Mouse (Mus musculus): ENCODE data around the gene Atp1a3. TPM values are rescaled to one million over a fixed set of nuclear protein-coding genes. Genes with fewer than 3 reads are reported as not detected.
"Not testable (repeated sequence)": the region's sequence is repeated elsewhere in the genome, so short reads cannot be mapped to it uniquely, and the experiment has no call there.

Atp1a3 gene
- not detected in 2 replicates for total RNA-seq (2014; fragmentation: Nextera tagmentation)
- total RNA-seq (2017): 0.75 TPM in 1 of 2 replicates, not detected in the other

GRCm38 (mm10) chr7:25005421-25006065, at the start of gene Atp1a3:
Atp1a3 (minus strand) TSS chr7:25005958.
- ATAC-seq (replicated peaks; ENCODE audit: low FRiP score, low TSS enrichment, poor library complexity, severe bottlenecking): no peak

GRCm38 (mm10) chr7:25052587-25052986, 46.8 kb upstream of the Atp1a3 start:
- no peak for ATAC-seq (replicated peaks; ENCODE audit: low FRiP score, low TSS enrichment, poor library complexity, severe bottlenecking)

DNA sequence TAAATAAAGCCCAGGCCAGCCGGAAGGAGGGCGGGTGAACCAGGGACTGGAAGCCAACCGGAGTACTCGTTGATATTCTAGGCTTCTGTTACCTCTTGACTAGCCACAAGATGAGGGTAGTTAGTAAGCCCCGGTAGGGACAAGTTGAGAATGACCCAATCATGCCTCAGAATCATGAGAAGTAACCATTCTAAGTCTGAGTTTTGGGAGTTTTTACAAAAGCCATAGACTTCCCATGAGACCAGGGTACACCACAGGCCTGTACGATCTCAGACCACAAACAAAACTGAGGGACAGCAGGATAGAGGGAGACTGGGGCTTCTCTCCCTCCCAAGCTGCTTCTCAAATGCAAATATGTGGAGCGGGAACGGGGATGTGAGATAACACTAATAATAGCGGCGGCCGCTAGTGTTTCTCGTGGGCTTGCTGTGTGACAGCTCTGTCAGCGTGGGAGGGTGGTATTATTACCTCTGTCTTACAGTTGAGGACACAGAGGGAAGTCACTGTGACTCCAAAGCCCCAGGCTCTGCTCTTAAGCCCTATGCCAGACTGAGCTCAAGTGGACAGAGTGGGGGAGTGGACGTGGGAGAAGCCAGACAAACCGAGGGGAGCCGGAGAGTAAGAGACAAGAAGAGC, 43.7 kb upstream of the Atp1a3 start:
- no peak for ATAC-seq (replicated peaks; ENCODE audit: low FRiP score, low TSS enrichment, poor library complexity, severe bottlenecking)

- ATAC-seq (replicated peaks; ENCODE audit: low FRiP score, low TSS enrichment, poor library complexity, severe bottlenecking): no peak
Measured at GRCm38 (mm10) chr7:25047363-25047762, 41.6 kb upstream of the Atp1a3 start.

GRCm38 (mm10) chr7:25044599-25044998, 38.8 kb upstream of the Atp1a3 start:
- not testable (repeated sequence) for ATAC-seq (replicated peaks; ENCODE audit: low FRiP score, low TSS enrichment, poor library complexity, severe bottlenecking)

- ATAC-seq (replicated peaks; ENCODE audit: low FRiP score, low TSS enrichment, poor library complexity, severe bottlenecking): no peak
Measured at GRCm38 (mm10) chr7:25041921-25042320, 36.2 kb upstream of the Atp1a3 start.

- ATAC-seq (replicated peaks; ENCODE audit: low FRiP score, low TSS enrichment, poor library complexity, severe bottlenecking): 0 out of 2 replicates have a peak, but pooled peaks have one; percentile 59
Measured at GRCm38 (mm10) chr7:25035916-25036315, 30.2 kb upstream of the Atp1a3 start.

- ATAC-seq (replicated peaks; ENCODE audit: low FRiP score, low TSS enrichment, poor library complexity, severe bottlenecking): no peak
Measured at GRCm38 (mm10) chr7:25034796-25035195, 29.0 kb upstream of the Atp1a3 start.

DNA sequence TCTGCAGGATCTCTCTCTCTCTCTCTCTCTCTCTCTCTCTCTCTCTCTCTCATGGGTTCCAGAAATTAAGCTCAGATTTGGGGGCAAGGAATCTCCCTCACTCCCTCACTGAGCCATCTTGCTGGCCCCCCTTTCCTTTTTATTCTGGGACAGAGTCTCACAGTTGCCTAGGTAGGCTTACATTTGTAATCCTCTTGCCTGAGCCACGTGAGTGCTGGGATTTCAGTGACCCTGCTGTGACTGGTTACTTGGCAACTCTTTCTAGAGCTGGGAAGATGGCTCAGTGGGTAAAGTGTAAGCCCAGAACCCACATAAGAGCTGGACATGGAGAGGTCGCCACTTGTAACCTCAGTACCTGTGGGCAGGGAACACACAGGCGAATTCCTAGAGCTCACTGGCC, 25.8 kb upstream of the Atp1a3 start:
- ATAC-seq (replicated peaks; ENCODE audit: low FRiP score, low TSS enrichment, poor library complexity, severe bottlenecking): no peak

DNA sequence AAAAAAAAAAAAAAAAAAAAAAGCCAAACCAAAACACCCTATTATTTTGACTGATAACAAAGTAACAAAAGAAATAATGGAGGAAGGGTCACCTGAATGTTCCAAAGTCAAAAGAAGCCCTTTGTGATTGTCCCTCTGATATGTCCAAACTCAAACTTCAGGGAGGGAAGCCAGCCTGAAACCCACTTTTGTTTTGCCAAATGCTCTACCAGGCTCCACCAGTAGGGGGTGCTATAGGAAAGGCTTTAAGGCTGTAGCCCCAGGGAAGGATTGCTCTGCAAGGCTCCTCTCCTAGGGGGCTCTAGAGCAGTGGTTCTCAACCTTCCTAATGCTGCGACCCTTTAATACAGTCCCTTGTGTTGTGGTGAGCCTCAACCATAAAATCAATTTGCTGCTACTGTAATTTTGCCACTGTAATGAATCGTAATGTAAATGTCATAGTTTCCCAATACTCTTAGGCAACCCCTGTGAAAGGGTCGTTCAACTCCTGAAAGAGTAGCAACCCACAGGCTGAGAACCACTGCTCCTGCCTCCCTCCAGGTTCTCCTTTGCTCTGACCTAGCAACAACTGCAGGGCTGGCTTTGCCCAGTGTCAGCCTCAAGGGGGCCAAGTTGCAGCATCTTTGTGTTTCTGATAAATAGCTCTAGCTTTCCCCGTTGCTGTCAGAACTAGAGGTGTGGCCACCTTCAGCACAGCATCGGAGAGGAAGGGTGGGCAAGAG, 24.4 kb upstream of the Atp1a3 start:
- ATAC-seq (replicated peaks; ENCODE audit: low FRiP score, low TSS enrichment, poor library complexity, severe bottlenecking): peak; percentile 60; the same call in 1 of the 2 replicates

GRCm38 (mm10) chr7:25026452-25026851, 20.7 kb upstream of the Atp1a3 start:
- no peak for ATAC-seq (replicated peaks; ENCODE audit: low FRiP score, low TSS enrichment, poor library complexity, severe bottlenecking)

- peak; percentile 42; the same call in 1 of the 2 replicates for ATAC-seq (replicated peaks; ENCODE audit: low FRiP score, low TSS enrichment, poor library complexity, severe bottlenecking)
Measured at GRCm38 (mm10) chr7:25025855-25026439, 20.2 kb upstream of the Atp1a3 start.

DNA sequence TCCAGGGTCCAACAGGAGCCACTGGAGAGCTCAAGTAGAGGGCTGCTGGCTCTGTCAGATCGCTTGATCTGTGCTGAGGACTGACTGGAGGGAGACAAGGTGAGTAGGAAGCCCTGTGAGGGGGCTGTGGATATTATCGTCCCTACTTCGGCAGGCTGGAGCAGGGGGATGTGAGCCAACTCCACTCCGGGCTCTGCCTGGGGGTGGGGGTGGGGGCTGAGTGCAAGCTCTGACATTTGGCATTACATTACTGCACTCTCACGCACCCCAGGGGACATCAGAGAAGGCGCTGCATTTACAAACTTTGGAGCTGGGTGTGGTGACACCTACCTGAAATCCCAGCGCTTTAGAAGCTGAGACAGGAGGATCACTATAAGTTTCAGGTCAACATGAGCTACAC, 5.8 kb upstream of the Atp1a3 start:
- no peak for ATAC-seq (replicated peaks; ENCODE audit: low FRiP score, low TSS enrichment, poor library complexity, severe bottlenecking)

DNA sequence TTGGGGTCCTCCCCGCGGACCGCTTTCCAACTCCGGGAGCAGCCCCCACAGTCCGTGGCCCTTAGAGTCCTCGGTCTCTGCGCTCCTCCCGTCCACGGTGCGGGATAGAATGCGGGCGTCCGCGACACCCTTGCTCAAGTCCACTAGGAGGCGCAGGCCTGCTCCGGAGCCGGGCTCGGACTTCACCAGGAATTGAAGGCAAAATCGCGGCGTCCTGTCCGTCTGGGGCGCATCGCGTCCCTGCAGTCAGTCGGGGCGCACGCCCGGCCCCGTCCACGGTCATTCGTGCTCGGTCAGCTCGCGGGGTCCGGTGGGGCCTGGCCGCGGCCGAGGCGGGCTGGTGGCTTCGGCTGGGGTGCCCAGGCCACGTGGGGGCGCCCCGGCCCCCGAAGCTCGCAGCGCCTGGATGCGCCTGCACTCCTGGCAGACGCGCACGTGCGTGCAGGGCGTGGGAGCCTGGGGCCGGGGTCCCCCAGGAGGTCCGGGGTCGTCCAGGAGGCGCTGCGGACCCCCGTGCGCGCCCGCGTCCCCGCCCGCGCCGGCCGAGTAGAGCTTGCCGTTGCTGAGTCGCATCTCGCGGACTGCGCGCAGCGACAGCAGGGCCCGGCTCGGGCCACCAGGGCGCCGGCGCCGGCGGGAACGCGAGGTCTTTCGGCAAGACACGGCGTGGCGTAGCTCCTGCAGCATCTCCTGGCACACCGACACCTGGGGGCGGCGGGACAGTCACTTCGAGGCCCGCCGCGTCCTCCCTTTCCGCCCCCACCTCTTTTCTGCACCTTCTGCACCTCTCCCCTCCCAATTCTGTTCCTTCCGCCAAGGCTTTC, 4.5 kb upstream of the Atp1a3 start:
- ATAC-seq (replicated peaks; ENCODE audit: low FRiP score, low TSS enrichment, poor library complexity, severe bottlenecking): peak; percentile 39; the same call in 1 of the 2 replicates

GRCm38 (mm10) chr7:25009099-25009700, 3.4 kb upstream of the Atp1a3 start:
- no peak for ATAC-seq (replicated peaks; ENCODE audit: low FRiP score, low TSS enrichment, poor library complexity, severe bottlenecking)

DNA sequence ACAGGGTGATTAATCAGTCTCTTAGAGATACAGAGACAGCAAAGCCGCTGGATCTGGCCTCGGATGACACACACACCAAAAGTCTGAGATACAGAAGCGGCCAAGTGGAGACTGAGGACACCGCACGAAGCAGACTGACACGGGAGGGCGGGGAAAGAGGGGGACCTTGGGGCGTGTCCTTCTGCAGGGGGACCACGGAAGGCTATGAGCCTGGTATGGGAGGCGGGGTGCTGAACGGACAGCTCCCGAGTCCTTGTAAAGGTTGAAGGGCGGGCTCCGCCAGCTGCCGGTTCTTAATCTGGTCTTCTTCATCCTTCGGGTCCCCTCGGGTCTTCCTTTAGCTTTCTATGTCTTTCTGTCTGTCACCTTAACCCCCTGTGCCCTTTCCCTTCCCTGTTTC, 2.9 kb upstream of the Atp1a3 start:
- ATAC-seq (replicated peaks; ENCODE audit: low FRiP score, low TSS enrichment, poor library complexity, severe bottlenecking): peak; percentile 81

DNA sequence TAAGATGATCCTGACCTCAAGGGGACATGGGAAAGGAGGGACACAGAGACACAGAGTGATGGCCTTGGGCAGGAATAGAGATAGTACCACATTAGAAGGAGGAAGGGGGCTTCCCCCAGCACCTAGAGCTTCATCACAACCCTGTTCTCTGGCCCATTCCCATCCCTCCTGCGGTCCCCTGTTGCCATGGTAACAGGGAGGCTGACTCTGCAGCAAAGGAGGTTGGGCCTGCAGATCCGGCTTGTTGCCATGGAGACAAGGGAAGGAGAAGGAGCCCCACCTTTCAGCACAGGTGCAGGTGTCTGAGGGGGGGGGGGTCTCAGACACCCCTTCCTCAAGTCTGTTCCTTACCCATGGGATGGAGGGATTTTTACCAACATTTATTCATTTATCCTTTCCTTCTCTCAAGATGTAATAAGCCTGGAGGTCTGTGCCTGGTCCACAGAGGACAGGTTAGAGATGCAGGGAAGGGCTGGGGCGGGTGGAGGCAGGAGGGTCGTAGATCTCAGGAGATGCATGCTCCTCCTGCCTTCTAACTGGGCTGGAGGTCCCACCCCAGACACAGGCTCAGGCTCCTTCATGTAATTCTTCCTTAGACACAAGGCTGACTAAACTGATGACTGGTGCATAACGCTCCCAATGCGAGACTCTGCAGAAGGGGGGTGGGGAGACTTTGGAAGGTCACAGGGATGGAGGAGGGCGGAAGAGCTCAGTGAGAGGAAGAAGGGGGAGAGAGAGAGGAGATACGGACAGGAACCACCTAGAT, 2.0 kb upstream of the Atp1a3 start:
- ATAC-seq (replicated peaks; ENCODE audit: low FRiP score, low TSS enrichment, poor library complexity, severe bottlenecking): no peak

Measured in megakaryocyte-erythroid progenitor cell, adult 5-6 weeks (primary cell).